Mouse (Mus musculus): Measurements from ENCODE around the gene Olfr1093. TPM values are rescaled to one million over a fixed set of nuclear protein-coding genes. Genes with fewer than 3 reads are reported as not detected.

Olfr1093 gene
- not detected in 2 replicates for polyA plus RNA-seq (2021; fragmentation: Nextera tagmentation)
- long read RNA-seq, experiment 1, result 0 reads
- long read RNA-seq, experiment 2, result 0 reads

GRCm38 (mm10) chr2:86782179-86782578, at the start of gene Olfr1093:
TSS of gene Olfr1093 (plus strand) at chr2:86782479.

GRCm38 (mm10) chr2:86733601-86734000, 48.7 kb upstream of the Olfr1093 start, which contains the start of gene Olfr1089:
TSS of gene Olfr1089 (minus strand) at chr2:86733701.

GRCm38 (mm10) chr2:86758893-86759292, 23.4 kb upstream of the Olfr1093 start, which contains the start of gene Olfr1090:
TSS of gene Olfr1090 (minus strand) at chr2:86758993.

GRCm38 (mm10) chr2:86809918-86810317, 27.6 kb downstream of the Olfr1093 start, which contains the start of gene Olfr141:
TSS of gene Olfr141 (minus strand) at chr2:86810018.

GRCm38 (mm10) chr2:86824363-86824762, 42.1 kb downstream of the Olfr1093 start, which contains the start of gene Olfr1094:
TSS of gene Olfr1094 (plus strand) at chr2:86824663.

Other genes with a start within 250 kb of the Olfr1093 start
- gene Olfr1079, start 240.0 kb upstream of the Olfr1093 start, polyA plus RNA-seq (2021; fragmentation: Nextera tagmentation), result not detected in 2 replicates
- not detected in 2 replicates for gene Olfr1080, start 224.2 kb upstream of the Olfr1093 start, polyA plus RNA-seq (2021; fragmentation: Nextera tagmentation)
- gene Olfr1082, start 183.5 kb upstream of the Olfr1093 start, polyA plus RNA-seq (2021; fragmentation: Nextera tagmentation), result not detected in 2 replicates
- gene Olfr1084, start 142.8 kb upstream of the Olfr1093 start, polyA plus RNA-seq (2021; fragmentation: Nextera tagmentation), result not detected in 2 replicates
- not detected in 2 replicates for gene Olfr1085, start 120.5 kb upstream of the Olfr1093 start, polyA plus RNA-seq (2021; fragmentation: Nextera tagmentation)
- not detected in 2 replicates for gene Olfr1086, start 102.4 kb upstream of the Olfr1093 start, polyA plus RNA-seq (2021; fragmentation: Nextera tagmentation)
- gene Olfr1087, start 84.1 kb upstream of the Olfr1093 start, polyA plus RNA-seq (2021; fragmentation: Nextera tagmentation), result not detected in 2 replicates
- not detected in 2 replicates for gene Olfr1089, start 48.8 kb upstream of the Olfr1093 start, polyA plus RNA-seq (2021; fragmentation: Nextera tagmentation)
- gene Olfr1090, start 23.5 kb upstream of the Olfr1093 start, polyA plus RNA-seq (2021; fragmentation: Nextera tagmentation), result not detected in 2 replicates
- gene Olfr141, start 27.5 kb downstream of the Olfr1093 start, polyA plus RNA-seq (2021; fragmentation: Nextera tagmentation), result not detected in 2 replicates
- not detected in 2 replicates for gene Olfr1094, start 42.2 kb downstream of the Olfr1093 start, polyA plus RNA-seq (2021; fragmentation: Nextera tagmentation)
- not detected in 2 replicates for gene Olfr1095, start 69.2 kb downstream of the Olfr1093 start, polyA plus RNA-seq (2021; fragmentation: Nextera tagmentation)
- not detected in 2 replicates for gene Gm13723, start 92.3 kb downstream of the Olfr1093 start, polyA plus RNA-seq (2021; fragmentation: Nextera tagmentation)
- not detected in 2 replicates for gene Olfr1097, start 109.7 kb downstream of the Olfr1093 start, polyA plus RNA-seq (2021; fragmentation: Nextera tagmentation)
- gene Olfr1098, start 142.1 kb downstream of the Olfr1093 start, polyA plus RNA-seq (2021; fragmentation: Nextera tagmentation), result not detected in 2 replicates
- not detected in 2 replicates for gene Olfr1099, start 178.2 kb downstream of the Olfr1093 start, polyA plus RNA-seq (2021; fragmentation: Nextera tagmentation)
- not detected in 2 replicates for gene Olfr1100, start 197.5 kb downstream of the Olfr1093 start, polyA plus RNA-seq (2021; fragmentation: Nextera tagmentation)
- not detected in 2 replicates for gene Olfr1101, start 208.7 kb downstream of the Olfr1093 start, polyA plus RNA-seq (2021; fragmentation: Nextera tagmentation)
- not detected in 2 replicates for gene Olfr1102, start 215.9 kb downstream of the Olfr1093 start, polyA plus RNA-seq (2021; fragmentation: Nextera tagmentation)
- gene Olfr1104, start 244.6 kb downstream of the Olfr1093 start, polyA plus RNA-seq (2021; fragmentation: Nextera tagmentation), result not detected in 2 replicates

Measured in left cerebral cortex, adult 6 months (tissue).